ENCODE assay signal across 8 mouse cellular contexts in the genomic region with DNA sequence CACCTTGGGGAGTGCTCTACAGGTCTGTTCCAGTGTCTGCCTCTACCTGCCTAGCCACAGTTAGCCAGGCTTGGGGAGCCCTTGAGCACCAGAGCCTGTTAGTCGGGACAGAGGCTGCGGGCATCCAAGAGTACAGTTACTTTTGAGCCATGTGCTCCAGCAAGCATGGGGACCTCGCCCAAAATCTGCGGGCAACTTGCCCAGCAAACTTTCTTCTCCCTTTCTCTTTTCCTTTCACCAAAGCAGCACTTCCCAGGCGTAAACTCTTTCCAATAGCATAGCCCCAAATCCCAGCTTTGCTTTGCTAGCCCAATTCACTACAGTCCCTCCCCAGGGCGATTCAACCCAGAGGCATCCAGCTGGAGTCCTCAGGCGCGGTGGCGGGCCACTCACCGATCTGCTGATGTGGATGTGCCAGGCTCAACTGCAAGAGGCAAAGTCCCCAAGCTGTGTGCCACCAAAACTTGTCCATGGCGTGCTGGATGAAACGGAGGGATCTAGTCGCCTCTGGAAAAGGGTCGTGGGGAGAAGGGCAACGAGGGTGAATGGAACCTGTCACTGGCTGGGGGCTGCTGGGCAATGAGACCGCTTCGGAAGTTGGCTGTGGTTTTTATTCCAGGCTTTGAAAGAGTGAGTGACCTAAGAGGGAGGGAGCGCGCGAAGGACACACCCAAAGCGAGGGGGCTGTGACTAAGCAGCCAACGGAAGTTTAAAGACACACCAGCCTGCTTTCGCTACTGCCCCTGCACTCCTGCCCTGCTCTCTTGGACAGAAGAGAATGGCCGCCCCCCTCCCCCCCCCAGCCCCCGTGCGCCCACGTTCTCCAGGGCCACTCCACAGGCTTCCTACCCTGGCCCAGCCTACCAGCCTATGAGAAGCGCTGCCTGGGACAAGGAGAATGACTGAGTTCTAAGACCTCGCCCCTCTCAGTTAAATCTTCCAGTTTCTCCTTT. TPM values are rescaled to one million over a fixed set of nuclear protein-coding genes. Genes with fewer than 3 reads are reported as not detected.
DNase-seq lines count a peak whose midpoint lies in the region; ATAC-seq and TF ChIP-seq lines count a peak whose summit lies in the region.

Cd44 (minus strand) TSS at position 791 of the 953 bp plus-strand sequence.

- under 1% methylated on average over 28 of the region's 29 CpGs for WGBS in forebrain, embryonic 16.5 days
- 2% methylated on average over 28 of the region's 29 CpGs for WGBS in hindbrain, embryonic 11.5 days
- WGBS in limb, embryonic 14.5 days, result under 1% methylated on average over 27 of the region's 29 CpGs
- WGBS in midbrain, embryonic 14.5 days, result 1% methylated on average over 29 of the region's 29 CpGs

- TF ChIP-seq EP300 in MEL (IDR thresholded peaks at IDR 0.05; ENCODE audit: low read depth in 1 of 2, low read length in 2 of 2), result peak in 1 of 2 experiments; percentile 64; a peak in 2 of 4 replicates

- peaks cover 5 to 22% of the 10 kb centered on the region in 2 experiments for H3K4me1 ChIP-seq in MEL (ENCODE audit: control insufficient read depth in 1 of 2, insufficient read depth in 2 of 2, low read length in 2 of 2)
- peaks cover 9% of the 10 kb centered on the region for H3K4me1 ChIP-seq in forebrain, embryonic 16.5 days (replicated peaks; ENCODE audit: control insufficient read depth, insufficient read depth, low read length)
- H3K4me1 ChIP-seq in hindbrain, embryonic 11.5 days (replicated peaks; ENCODE audit: control insufficient read depth, insufficient read depth, low read length), result no peaks in the 10 kb centered on the region
- H3K4me1 ChIP-seq in limb, embryonic 14.5 days (ENCODE audit: control insufficient read depth, insufficient read depth, low read length), result peaks cover 2% of the 10 kb centered on the region; the same call in 1 of the 2 replicates
- H3K4me1 ChIP-seq in midbrain, embryonic 14.5 days (ENCODE audit: control insufficient read depth, insufficient read depth, low read length), result no peaks in the 10 kb centered on the region

- peak within 1 kb of the TSS; percentile 68 for H3K4me2 ChIP-seq in forebrain, embryonic 16.5 days (ENCODE audit: low read length)
- peak within 1 kb of the TSS; percentile 39 for H3K4me2 ChIP-seq in hindbrain, embryonic 11.5 days (replicated peaks; ENCODE audit: low read depth, low read length)
- H3K4me2 ChIP-seq in limb, embryonic 14.5 days (replicated peaks; ENCODE audit: low read depth, low read length, severe bottlenecking), result peak within 1 kb of the TSS; percentile 85
- peak within 1 kb of the TSS; percentile 54 for H3K4me2 ChIP-seq in midbrain, embryonic 14.5 days (ENCODE audit: low read length)

- no peak for TF ChIP-seq CTCF in MEL (IDR thresholded peaks at IDR 0.05 in 2 of 3, conservative IDR thresholded peaks at IDR 0.05 in 1 of 3; ENCODE audit: control insufficient read depth in 1 of 3, insufficient read depth in 1 of 3, low read depth in 2 of 3, low read length in 3 of 3, poor library complexity in 1 of 3, severe bottlenecking in 1 of 3)

- peaks cover 0 to 15% of the 10 kb centered on the region in 2 experiments; a peak in 3 of 4 replicates for H3K36me3 ChIP-seq in MEL (ENCODE audit: control insufficient read depth in 1 of 2, insufficient read depth in 2 of 2, low read length in 2 of 2)
- no peaks in the 10 kb centered on the region for H3K36me3 ChIP-seq in forebrain, embryonic 16.5 days (ENCODE audit: control insufficient read depth, insufficient read depth)
- H3K36me3 ChIP-seq in hindbrain, embryonic 11.5 days (ENCODE audit: control insufficient read depth, insufficient read depth, low read length), result no peaks in the 10 kb centered on the region
- H3K36me3 ChIP-seq in limb, embryonic 14.5 days (ENCODE audit: control insufficient read depth, insufficient read depth, low read length), result no peaks in the 10 kb centered on the region
- no peaks in the 10 kb centered on the region for H3K36me3 ChIP-seq in midbrain, embryonic 14.5 days (ENCODE audit: control insufficient read depth, insufficient read depth, low read length)

- peaks cover 43% of the 10 kb centered on the region for H3K79me2 ChIP-seq in MEL (ENCODE audit: control insufficient read depth, insufficient read depth, low read length, poor library complexity)

- H3K27me3 ChIP-seq in MEL (ENCODE audit: control insufficient read depth in 1 of 2, insufficient read depth in 2 of 2, low read length in 2 of 2), result no peaks in the 10 kb centered on the region
- H3K27me3 ChIP-seq in forebrain, embryonic 16.5 days (replicated peaks; ENCODE audit: control insufficient read depth, insufficient read depth, low read length), result peaks cover 2% of the 10 kb centered on the region; the same call in 1 of the 2 replicates
- H3K27me3 ChIP-seq in hindbrain, embryonic 11.5 days (ENCODE audit: control insufficient read depth, insufficient read depth, low read length), result peaks cover 2% of the 10 kb centered on the region; the same call in 1 of the 2 replicates
- peaks cover 3% of the 10 kb centered on the region; the same call in 1 of the 2 replicates for H3K27me3 ChIP-seq in limb, embryonic 14.5 days (ENCODE audit: control insufficient read depth, insufficient read depth, low read length)
- H3K27me3 ChIP-seq in midbrain, embryonic 14.5 days (ENCODE audit: control insufficient read depth, insufficient read depth, low read length), result peaks cover 3% of the 10 kb centered on the region; the same call in 1 of the 2 replicates

- peak within 1 kb of the TSS; percentile 88 to 89 for H3K4me3 ChIP-seq in MEL (ENCODE audit: control insufficient read depth in 1 of 2, insufficient read depth in 1 of 2, low read depth in 2 of 2, low read length in 2 of 2)
- peak within 1 kb of the TSS; percentile 33 for H3K4me3 ChIP-seq in forebrain, embryonic 16.5 days (replicated peaks; ENCODE audit: low read length)
- H3K4me3 ChIP-seq in hindbrain, embryonic 11.5 days (ENCODE audit: low read depth, low read length), result peak within 1 kb of the TSS; percentile 20
- peak within 1 kb of the TSS; percentile 43 for H3K4me3 ChIP-seq in limb, embryonic 14.5 days (replicated peaks; ENCODE audit: low read length)
- peak within 1 kb of the TSS; percentile 24 for H3K4me3 ChIP-seq in midbrain, embryonic 14.5 days (replicated peaks; ENCODE audit: low read depth, low read length)

- no peak for TF ChIP-seq RAD21 in MEL (IDR thresholded peaks at IDR 0.05; ENCODE audit: low read depth, low read length)

- peak; percentile 69 for ATAC-seq in forebrain, embryonic 16.5 days
- peak; percentile 63; the same call in 1 of the 2 replicates for ATAC-seq in hindbrain, embryonic 11.5 days (ENCODE audit: low FRiP score)
- ATAC-seq in limb, embryonic 14.5 days (ENCODE audit: low FRiP score, low read depth), result peak; percentile 77
- ATAC-seq in midbrain, embryonic 14.5 days (ENCODE audit: low FRiP score, low TSS enrichment), result peak; percentile 48; the same call in 1 of the 2 replicates

- H3K9me3 ChIP-seq in MEL (replicated peaks; ENCODE audit: insufficient read depth, low read length), result no peaks in the 10 kb centered on the region
- no peaks in the 10 kb centered on the region for H3K9me3 ChIP-seq in forebrain, embryonic 16.5 days (ENCODE audit: control insufficient read depth, low read length)
- no peaks in the 10 kb centered on the region for H3K9me3 ChIP-seq in hindbrain, embryonic 11.5 days (ENCODE audit: control insufficient read depth, low read length)
- no peaks in the 10 kb centered on the region for H3K9me3 ChIP-seq in limb, embryonic 14.5 days (ENCODE audit: control insufficient read depth, low read length)
- H3K9me3 ChIP-seq in midbrain, embryonic 14.5 days (ENCODE audit: control insufficient read depth, low read length), result no peaks in the 10 kb centered on the region

- H3K27ac ChIP-seq in MEL (ENCODE audit: control insufficient read depth, low read depth, low read length), result peak within 1 kb of the TSS; percentile 80
- no peak within 1 kb of the TSS for H3K27ac ChIP-seq in forebrain, embryonic 16.5 days (ENCODE audit: low read length)
- no peak within 1 kb of the TSS for H3K27ac ChIP-seq in hindbrain, embryonic 11.5 days (ENCODE audit: low read depth, low read length)
- no peak within 1 kb of the TSS for H3K27ac ChIP-seq in limb, embryonic 14.5 days (replicated peaks; ENCODE audit: low read depth, low read length)
- no peak within 1 kb of the TSS for H3K27ac ChIP-seq in midbrain, embryonic 14.5 days (replicated peaks; ENCODE audit: low read depth, low read length)

- peak; percentile 75 to 87; a peak in 3 of 4 replicates for TF ChIP-seq POLR2A in MEL (IDR thresholded peaks at IDR 0.05; ENCODE audit: control insufficient read depth in 1 of 2, insufficient read depth in 1 of 2, low read depth in 1 of 2, low read length in 2 of 2, poor library complexity in 1 of 2)
- no peak for TF ChIP-seq POLR2A in limb, embryonic 14.5 days (IDR thresholded peaks at IDR 0.05; ENCODE audit: borderline replicate concordance, extremely low read depth, insufficient read depth, insufficient read length)

- peak; percentile 91 for DNase-seq in MEL (ENCODE audit: low read depth, low spot score)
- peak; percentile 16 to 37 for DNase-seq in adrenal gland, postnatal 4 days (ENCODE audit: low spot score in 2 of 2)
- peak; percentile 39 for DNase-seq in hindbrain, embryonic 11.5 days (ENCODE audit: low spot score)
- DNase-seq in limb, embryonic 14.5 days (ENCODE audit: low spot score), result peak; percentile 63
- peak; percentile 32 for DNase-seq in midbrain, embryonic 14.5 days
- DNase-seq in spleen, postnatal 14 days (ENCODE audit: low spot score in 2 of 2), result peak; percentile 34 to 55
- no peak for DNase-seq in layer of hippocampus, adult 9-10 months (ENCODE audit: low spot score)

- H3K9ac ChIP-seq in MEL (ENCODE audit: control insufficient read depth, low read depth, low read length, poor library complexity, severe bottlenecking), result peak within 1 kb of the TSS; percentile 76
- H3K9ac ChIP-seq in forebrain, embryonic 16.5 days (replicated peaks; ENCODE audit: low read depth, low read length), result peak within 1 kb of the TSS; percentile 32; the same call in 1 of the 2 replicates
- peak within 1 kb of the TSS; percentile 4 for H3K9ac ChIP-seq in hindbrain, embryonic 11.5 days (ENCODE audit: low read depth, low read length)
- peak within 1 kb of the TSS; percentile 50 for H3K9ac ChIP-seq in limb, embryonic 14.5 days (ENCODE audit: low read depth, low read length, severe bottlenecking)
- H3K9ac ChIP-seq in midbrain, embryonic 14.5 days (replicated peaks; ENCODE audit: low read length), result peak within 1 kb of the TSS; percentile 34; the same call in 1 of the 2 replicates

RNA-seq across cellular contexts. Expression of gene Cd44, which starts in this region (rescaled TPM):
- total RNA-seq in MEL (2012; rRNA removed), result 43.8 and 58.5 TPM in 2 replicates
- 100 to 1,000 TPM in 1 of 2 experiments, 10 to 100 TPM in 1; 53.9 to 226 TPM for polyA plus RNA-seq in MEL (2012; ENCODE audit: insufficient read depth in 1 of 2, insufficient read length in 2 of 2, low read depth in 1 of 2, low replicate concordance in 2 of 2, missing spikeins in 1 of 2)
- 10 to 100 TPM; 29.4 to 33.4 TPM for total RNA-seq in adrenal gland, postnatal 4 days (2021)
- polyA plus RNA-seq in forebrain, embryonic 16.5 days (2015; fragmentation: Nextera tagmentation; extraction: Ambion mirVana), result 1.3 and 2.0 TPM in 2 replicates
- polyA plus RNA-seq in hindbrain, embryonic 11.5 days (2014; fragmentation: Nextera tagmentation; extraction: Ambion mirVana), result 3.7 and 4.1 TPM in 2 replicates
- 29.3 and 32.1 TPM in 2 replicates for polyA plus RNA-seq in limb, embryonic 14.5 days (2012; rRNA removed)
- polyA plus RNA-seq in limb, embryonic 14.5 days (2014; fragmentation: Nextera tagmentation; extraction: Ambion mirVana), result 39.5 and 46.3 TPM in 2 replicates
- polyA plus RNA-seq in midbrain, embryonic 14.5 days (2014; fragmentation: Nextera tagmentation; extraction: Ambion mirVana), result 2.3 and 3.1 TPM in 2 replicates

Comparison
In these comparisons a context has a peak if more than half of its experiments do, and no peak if none do; other contexts are left out.
1. H3K4me3 ChIP-seq: peak in every context shown above with its lines; median percentile 88 in MEL; 43 in limb, embryonic 14.5 days; 33 in forebrain, embryonic 16.5 days; 24 in midbrain, embryonic 14.5 days; 20 in hindbrain, embryonic 11.5 days.
2. H3K9ac ChIP-seq: peak in every context shown above with its lines; median percentile 76 in MEL; 50 in limb, embryonic 14.5 days; 34 in midbrain, embryonic 14.5 days; 32 in forebrain, embryonic 16.5 days; 4 in hindbrain, embryonic 11.5 days.